Mouse (Mus musculus) stomach, postnatal 0 days (tissue): ENCODE results near the gene Fam92b. TPM values are rescaled to one million over a fixed set of nuclear protein-coding genes. Genes with fewer than 3 reads are reported as not detected.

ENCODE experiments used
- ATAC-seq: fragments of 200-750 bp; cut with Nextera tagmentation; 2 replicates; pipeline ENCODE4 v1.8.0; 2017; ENCODE audit not compliant: low FRiP score, low TSS enrichment
- DNase-seq: peaks from one replicate; pipeline ENCODE4 v3.0.0-alpha.2; 2016; ENCODE audit warnings: low spot score
- H3K27ac ChIP-seq: fragments of 300-500 bp; sonication (generic); replicated peaks from 2 replicates; pipeline ENCODE4 v1.5.1; 2014; ENCODE audit warnings: mild to moderate bottlenecking, control low read depth
- H3K27me3 ChIP-seq: fragments of 300-500 bp; sonication (generic); 2 replicates; pipeline ENCODE4 v1.6.1; 2014; ENCODE audit warnings: low read length; ENCODE audit not compliant: control insufficient read depth, insufficient read depth
- H3K36me3 ChIP-seq: fragments of 300-500 bp; sonication (generic); 2 replicates; pipeline ENCODE4 v1.6.1; 2014; ENCODE audit warnings: low read length, mixed read lengths; ENCODE audit not compliant: control insufficient read depth, insufficient read depth
- H3K4me1 ChIP-seq: fragments of 300-500 bp; sonication (generic); replicated peaks from 2 replicates; pipeline ENCODE4 v1.6.1; 2014; ENCODE audit warnings: antibody characterized with exemption; ENCODE audit not compliant: control insufficient read depth, insufficient read depth
- H3K4me2 ChIP-seq: fragments of 300-500 bp; sonication (generic); replicated peaks from 2 replicates; pipeline ENCODE4 v1.6.1; 2014; ENCODE audit warnings: low read depth, mild to moderate bottlenecking, control low read depth, moderate library complexity
- H3K4me3 ChIP-seq: fragments of 300-500 bp; sonication (generic); 2 replicates; pipeline ENCODE4 v1.5.1; 2014; ENCODE audit warnings: low read depth, low read length, control low read depth
- H3K9ac ChIP-seq: fragments of 300-500 bp; sonication (generic); 2 replicates; pipeline ENCODE4 v1.6.1; 2014; ENCODE audit warnings: mild to moderate bottlenecking, low read length, control low read depth, mixed read lengths
- H3K9me3 ChIP-seq: fragments of 300-500 bp; sonication (generic); 2 replicates; pipeline ENCODE4 v1.6.1; 2016; ENCODE audit warnings: low read length; ENCODE audit not compliant: control insufficient read depth
- CTCF ChIP-seq: IDR thresholded peaks from 2 replicates; pipeline ENCODE4 v1.5.1; 2016; ENCODE audit warnings: antibody characterized with exemption, low read depth, mild to moderate bottlenecking, moderate library complexity
- EP300 ChIP-seq: optimal IDR thresholded peaks from 2 replicates; pipeline ENCODE3; 2016; ENCODE audit warnings: antibody characterized with exemption
- WGBS: fragments of 180-500 bp; shearing (Covaris S2); extraction: QIAGEN DNeasy Blood & Tissue Kit; methylation state at CpG from one replicate; pipeline ENCODE4 v1.1.7; 2014; 5-methylcytosine and 5-hydroxymethylcytosine counted together
- polyA plus RNA-seq: library from polyadenylated mRNA; unstranded; fragments of >200 nt; fragmentation: Nextera tagmentation; extraction: Ambion mirVana; gene quantifications from 2 replicates; pipeline ENCODE4 v1.2.1, GENCODE M21; 2015

Fam92b gene
- polyA plus RNA-seq, 1 experiment from 2014 or later: 0.18 TPM

- WGBS: 43% methylated on average over 12 of the region's 12 CpGs
- H3K4me2 ChIP-seq: no peak overlapping the region
- TF ChIP-seq EP300: no peak
- no peak for TF ChIP-seq CTCF
- H3K9me3 ChIP-seq: no peaks in the 10 kb centered on the region
- no peaks in the 10 kb centered on the region for H3K36me3 ChIP-seq
- DNase-seq (no peak), ATAC-seq (no peak)
- no peak overlapping the region for H3K9ac ChIP-seq
- H3K4me1 ChIP-seq: no peaks in the 10 kb centered on the region
- no peak overlapping the region for H3K4me3 ChIP-seq
- H3K27me3 ChIP-seq: no peaks in the 10 kb centered on the region
- H3K27ac ChIP-seq: no peak overlapping the region
These were observed 32.5 kb downstream of the Fam92b start for GRCm38 (mm10) chr8:120144652-120145301.

DNA sequence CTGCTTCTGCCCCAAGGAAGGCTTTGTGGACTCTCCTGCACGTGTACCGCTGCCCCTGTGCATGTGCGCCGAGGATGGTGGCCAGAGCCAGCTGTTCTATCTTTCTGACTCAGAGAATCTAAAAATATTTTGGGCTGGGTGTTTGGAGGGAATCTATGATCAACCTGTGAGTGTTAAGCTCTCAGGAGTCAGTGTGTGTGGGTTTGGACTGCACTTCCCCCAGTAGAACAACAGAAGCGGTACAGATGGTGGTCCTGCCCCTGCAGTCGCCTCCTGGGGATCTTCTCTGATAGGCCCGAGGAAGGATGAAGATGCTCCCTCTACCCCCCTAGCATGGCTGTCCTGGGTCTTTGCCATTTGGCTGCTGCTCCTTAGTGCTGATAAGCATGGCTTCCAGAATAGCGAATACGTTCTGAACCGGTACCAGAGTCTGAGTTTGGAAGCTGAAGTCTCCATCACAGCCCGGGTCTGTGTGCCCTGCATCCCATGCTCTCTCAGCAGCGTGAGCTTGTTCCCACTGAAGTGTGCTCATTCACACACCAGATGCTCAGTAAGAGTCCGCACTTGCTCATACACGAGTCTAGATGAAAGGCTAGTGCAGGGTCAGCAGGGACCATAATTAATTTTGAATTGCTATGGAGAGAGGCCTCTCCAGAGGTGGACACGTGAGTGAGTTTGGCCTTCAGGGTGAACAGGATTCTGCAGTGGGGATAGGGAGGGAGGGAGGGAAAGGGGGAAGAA lies 33.2 kb downstream of the Fam92b start:
- ATAC-seq: no peak
- Histone ChIP-seq H3K9me3 (no peaks in the 10 kb centered on the region), H3K9ac (no peak overlapping the region), H3K27me3 (no peaks in the 10 kb centered on the region), H3K27ac (no peak overlapping the region), H3K4me3 (no peak overlapping the region), H3K4me2 (no peak overlapping the region), H3K36me3 (no peaks in the 10 kb centered on the region), H3K4me1 (no peaks in the 10 kb centered on the region)
- 64% methylated on average over 15 of the region's 15 CpGs for WGBS
- TF ChIP-seq CTCF (no peak), EP300 (no peak)
- no peak for DNase-seq

DNA sequence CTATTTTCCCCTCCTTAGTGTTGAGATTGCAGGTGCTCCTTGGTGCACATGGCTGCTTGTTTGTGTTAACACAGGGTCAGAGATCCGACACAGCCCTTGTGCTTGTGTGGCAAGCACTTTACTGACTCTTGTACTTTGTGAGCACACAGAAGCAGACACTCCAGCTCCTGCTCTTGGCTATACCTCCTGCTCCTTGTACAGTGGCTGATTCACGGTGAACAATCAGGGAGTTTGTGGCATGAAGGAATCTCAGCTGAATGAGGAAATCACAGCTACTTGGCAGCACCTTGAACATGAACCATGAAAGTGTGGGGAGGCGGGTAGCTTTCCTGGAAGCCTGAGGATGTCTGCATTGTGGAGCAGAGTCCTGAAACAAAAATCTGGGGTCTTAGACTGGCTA lies 36.5 kb downstream of the Fam92b start:
- Histone ChIP-seq H3K4me3 (no peak overlapping the region), H3K9ac (no peak overlapping the region), H3K4me1 (no peaks in the 10 kb centered on the region), H3K27ac (no peak overlapping the region), H3K9me3 (no peaks in the 10 kb centered on the region), H3K27me3 (no peaks in the 10 kb centered on the region), H3K36me3 (no peaks in the 10 kb centered on the region), H3K4me2 (no peak overlapping the region)
- DNase-seq (no peak), ATAC-seq (no peak)
- WGBS: 53% methylated on average over 3 of the region's 3 CpGs
- no peak for TF ChIP-seq EP300
- no peak for TF ChIP-seq CTCF

DNA sequence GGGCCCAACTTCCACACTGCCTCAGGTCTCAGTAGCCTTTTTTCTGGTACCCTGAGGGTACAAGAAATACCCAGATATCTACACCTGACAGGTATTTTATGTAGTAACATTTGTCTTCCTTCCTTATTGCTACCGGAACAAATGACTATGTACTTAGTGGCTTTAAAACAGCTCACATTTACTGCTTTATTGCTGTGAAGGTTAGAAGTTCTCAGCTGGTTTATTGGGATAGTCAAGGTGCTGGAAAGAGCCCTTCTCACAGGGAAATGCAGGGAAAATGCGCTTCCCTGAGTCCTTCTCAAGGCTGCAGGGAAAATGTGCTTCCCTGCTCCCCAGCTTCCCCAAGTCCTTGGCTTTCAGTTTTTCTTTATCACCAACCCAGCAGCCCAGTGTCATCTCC lies 38.3 kb downstream of the Fam92b start:
- no peak for ATAC-seq
- Histone ChIP-seq H3K27me3 (no peaks in the 10 kb centered on the region), H3K4me2 (no peak overlapping the region), H3K36me3 (no peaks in the 10 kb centered on the region), H3K27ac (no peak overlapping the region), H3K4me1 (no peaks in the 10 kb centered on the region), H3K4me3 (no peak overlapping the region), H3K9ac (no peak overlapping the region), H3K9me3 (no peaks in the 10 kb centered on the region)
- TF ChIP-seq CTCF (no peak), EP300 (no peak)
- WGBS: 88% methylated on average over 2 of the region's 2 CpGs
- DNase-seq: no peak

DNA sequence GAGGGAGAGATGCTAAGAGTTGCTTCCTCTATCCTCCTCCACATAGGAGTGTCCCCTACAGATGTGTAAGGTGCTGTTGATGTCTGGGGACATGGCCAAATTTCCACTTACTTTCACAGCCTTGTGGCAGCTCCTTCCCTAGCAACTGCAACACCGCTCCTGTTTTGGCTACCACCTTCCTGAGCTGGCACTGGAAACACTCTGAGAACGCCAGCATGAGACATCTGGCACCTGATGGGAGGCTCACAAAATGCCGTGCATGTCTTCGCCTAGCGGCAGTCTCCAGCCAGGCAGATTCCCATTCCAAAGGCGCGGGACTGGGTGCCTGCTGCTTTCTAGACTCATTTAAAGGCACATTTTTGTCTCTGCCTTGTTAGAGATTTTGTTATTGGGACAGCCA lies 40.6 kb downstream of the Fam92b start:
- H3K27ac ChIP-seq: no peak overlapping the region
- H3K4me3 ChIP-seq: no peak overlapping the region
- TF ChIP-seq EP300 (no peak), CTCF (peak; percentile 30)
- H3K9ac ChIP-seq: no peak overlapping the region
- H3K9me3 ChIP-seq: no peaks in the 10 kb centered on the region
- DNase-seq (no peak), ATAC-seq (no peak)
- WGBS: 56% methylated on average over 7 of the region's 7 CpGs
- H3K36me3 ChIP-seq: no peaks in the 10 kb centered on the region
- H3K4me2 ChIP-seq: no peak overlapping the region
- no peaks in the 10 kb centered on the region for H3K27me3 ChIP-seq
- H3K4me1 ChIP-seq: no peaks in the 10 kb centered on the region

GRCm38 (mm10) chr8:120135687-120136086 lies 41.6 kb downstream of the Fam92b start:
- Histone ChIP-seq H3K4me1 (no peaks in the 10 kb centered on the region), H3K27ac (no peak overlapping the region), H3K4me3 (no peak overlapping the region), H3K36me3 (no peaks in the 10 kb centered on the region), H3K9me3 (no peaks in the 10 kb centered on the region), H3K4me2 (no peak overlapping the region), H3K27me3 (no peaks in the 10 kb centered on the region), H3K9ac (no peak overlapping the region)
- TF ChIP-seq EP300 (no peak), CTCF (no peak)
- DNase-seq (no peak), ATAC-seq (no peak)
- 86% methylated on average over 7 of the region's 7 CpGs for WGBS
